Mouse (Mus musculus) olfactory bulb, adult 2 months (tissue): ENCODE measurements around the gene Il20rb.

ENCODE experiments used
- CTCF ChIP-seq: fragments of 200-500 bp; IDR thresholded peaks from 2 replicates; pipeline ENCODE4 v1.5.1; 2012; ENCODE audit warnings: low read depth, mild to moderate bottlenecking, low read length, moderate library complexity; ENCODE audit not compliant: insufficient read depth
- POLR2A ChIP-seq: fragments of 200-500 bp; IDR thresholded peaks from 2 replicates; pipeline ENCODE4 v1.6.1; 2012; ENCODE audit warnings: mild to moderate bottlenecking, low read depth, low read length, moderate library complexity; ENCODE audit not compliant: insufficient read depth

DNA sequence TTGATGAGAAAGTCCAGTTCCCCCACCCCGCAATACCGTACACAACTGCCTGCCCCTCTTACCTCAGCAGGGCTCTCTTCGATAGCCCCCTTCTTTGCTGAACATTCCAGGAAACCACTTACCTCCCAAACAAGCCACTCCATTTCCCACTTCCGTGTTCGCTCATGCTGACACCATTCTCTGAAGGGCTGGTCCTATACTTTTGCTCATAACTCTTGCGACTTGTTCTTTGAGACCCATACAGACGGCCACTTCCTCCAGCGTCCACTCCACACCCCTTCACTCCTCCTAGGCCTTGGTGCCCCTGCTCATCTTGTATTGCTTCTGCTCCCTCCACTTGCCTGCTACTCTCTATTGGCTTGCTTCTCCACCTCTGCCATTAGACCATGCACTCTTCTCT, 67.5 kb downstream of the Il20rb start:
- TF ChIP-seq POLR2A, result no peak
- no peak for TF ChIP-seq CTCF
